Mouse (Mus musculus): ENCODE data around the gene Emilin1.
"Not testable (repeated sequence)": the region's sequence is repeated elsewhere in the genome, so short reads cannot be mapped to it uniquely, and the experiment has no call there.

The Emilin1 gene

GRCm38 (mm10) chr5:30913060-30913841 is at the start of gene Emilin1:
Gene Emilin1, plus strand, starts transcription at chr5:30913402.
- no peak for DNase-seq

- peak; percentile 15 to 19 for DNase-seq
These were observed 49.4 kb upstream of the Emilin1 start for GRCm38 (mm10) chr5:30863852-30864251.

- DNase-seq = no peak
These were observed 48.9 kb upstream of the Emilin1 start for GRCm38 (mm10) chr5:30864322-30864721.

- DNase-seq = peak; percentile 42 to 51
These were observed 46.3 kb upstream of the Emilin1 start for GRCm38 (mm10) chr5:30866871-30867270.

GRCm38 (mm10) chr5:30867712-30868111 is 45.5 kb upstream of the Emilin1 start, which contains the start of gene Tmem214:
Gene Tmem214, plus strand, starts transcription at chr5:30868012.
- no peak for DNase-seq

GRCm38 (mm10) chr5:30868981-30869380 is 44.2 kb upstream of the Emilin1 start:
- DNase-seq = peak in 1 of 2 experiments; percentile 16

- DNase-seq = peak; percentile 95
These were observed 43.6 kb upstream of the Emilin1 start for GRCm38 (mm10) chr5:30869405-30870130.

- DNase-seq = no peak
These were observed 43.1 kb upstream of the Emilin1 start for GRCm38 (mm10) chr5:30870131-30870406.

- no peak for DNase-seq
These were observed 40.6 kb upstream of the Emilin1 start for GRCm38 (mm10) chr5:30872574-30872973.

GRCm38 (mm10) chr5:30874365-30874764 is 38.8 kb upstream of the Emilin1 start:
- no peak for DNase-seq

- DNase-seq = no peak
These were observed 34.6 kb upstream of the Emilin1 start for GRCm38 (mm10) chr5:30878616-30879015.

- DNase-seq = no peak
These were observed 33.8 kb upstream of the Emilin1 start for GRCm38 (mm10) chr5:30879347-30879943.

GRCm38 (mm10) chr5:30881839-30882238 is 31.4 kb upstream of the Emilin1 start:
- DNase-seq = not testable (repeated sequence)

- no peak for DNase-seq
These were observed 27.0 kb upstream of the Emilin1 start for GRCm38 (mm10) chr5:30886209-30886608.

- no peak for DNase-seq
These were observed 26.5 kb upstream of the Emilin1 start for GRCm38 (mm10) chr5:30886731-30887130.

GRCm38 (mm10) chr5:30887331-30887761 is 25.9 kb upstream of the Emilin1 start:
- peak; percentile 80 to 81 for DNase-seq

GRCm38 (mm10) chr5:30887858-30888336 is 25.3 kb upstream of the Emilin1 start:
- peak; percentile 91 for DNase-seq

GRCm38 (mm10) chr5:30888337-30889087 is 24.7 kb upstream of the Emilin1 start, which contains the start of gene Agbl5:
Gene Agbl5, plus strand, starts transcription at chr5:30888694.
- DNase-seq = peak; percentile 93 to 94

GRCm38 (mm10) chr5:30889088-30889754 is 24.0 kb upstream of the Emilin1 start:
- no peak for DNase-seq

- no peak for DNase-seq
These were observed 22.8 kb upstream of the Emilin1 start for GRCm38 (mm10) chr5:30890375-30890774.

GRCm38 (mm10) chr5:30901860-30902259 is 11.3 kb upstream of the Emilin1 start:
- DNase-seq = no peak

GRCm38 (mm10) chr5:30907413-30908059 is 5.7 kb upstream of the Emilin1 start, which contains the start of gene Ost4:
Gene Ost4, minus strand, starts transcription at chr5:30907788.
- DNase-seq = peak; percentile 97 to 98
